Mouse (Mus musculus): Measurements from ENCODE around the gene Diaph3. TPM values are rescaled to one million over a fixed set of nuclear protein-coding genes. Genes with fewer than 3 reads are reported as not detected.
"Not testable (repeated sequence)": the region's sequence is repeated elsewhere in the genome, so short reads cannot be mapped to it uniquely, and the experiment has no call there.

The Diaph3 gene
- polyA plus RNA-seq, 1 experiment from 2014 or later = 13.3 TPM

DNA sequence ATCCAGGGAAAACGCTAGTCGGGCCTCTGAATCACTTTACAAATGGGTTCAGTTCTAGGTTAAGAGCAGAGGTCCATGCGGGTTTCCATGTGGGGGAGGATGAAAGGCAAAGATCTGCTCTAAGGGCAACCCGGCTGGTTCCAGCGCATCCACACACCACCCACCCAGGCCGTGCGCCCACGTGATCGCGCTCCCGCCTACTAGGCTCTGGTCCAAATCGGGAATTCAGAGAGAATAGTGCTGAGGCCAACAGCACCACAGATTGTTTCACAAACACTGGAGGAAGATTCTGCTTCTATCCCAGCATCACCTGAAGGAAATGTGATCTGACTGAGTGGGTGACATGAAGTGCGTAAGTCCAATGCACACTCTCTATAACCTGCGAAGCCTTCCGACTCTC is 17.9 kb downstream of the Diaph3 start:
- WGBS = 91% methylated on average over 15 of the region's 15 CpGs
- Histone ChIP-seq H3K9ac (no peak overlapping the region), H3K27ac (no peak overlapping the region), H3K4me1 (0 out of 2 replicates have a peak, but pooled peaks cover 8% of the 10 kb centered on the region), H3K27me3 (no peaks in the 10 kb centered on the region), H3K36me3 (no peaks in the 10 kb centered on the region), H3K4me2 (replicated peaks) (no peak overlapping the region), H3K4me3 (no peak overlapping the region), H3K9me3 (no peaks in the 10 kb centered on the region)
- no peak for ATAC-seq (ENCODE audit: insufficient number of reproducible peaks, insufficient read depth, low FRiP score, low TSS enrichment)

DNA sequence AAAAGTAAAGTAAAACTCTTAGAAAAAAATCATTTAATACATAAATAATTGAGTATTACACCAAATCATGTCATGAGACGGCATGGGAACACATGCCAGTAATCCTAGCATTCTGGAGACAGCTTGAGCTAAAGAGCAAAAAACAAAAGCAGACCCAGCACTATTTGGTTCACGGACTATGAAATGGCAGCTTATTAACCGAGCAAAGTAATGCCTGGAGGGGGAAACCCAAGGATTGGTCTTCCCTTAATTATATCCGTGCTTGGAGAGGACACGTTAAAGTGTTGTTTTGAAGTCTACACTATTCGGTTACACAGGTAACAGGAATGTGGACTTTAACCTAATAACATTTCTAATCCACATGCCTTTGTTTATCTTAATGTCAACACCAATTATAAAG is 19.2 kb downstream of the Diaph3 start:
- Histone ChIP-seq H3K9me3 (no peaks in the 10 kb centered on the region), H3K27ac (no peak overlapping the region), H3K9ac (no peak overlapping the region), H3K4me3 (no peak overlapping the region), H3K36me3 (no peaks in the 10 kb centered on the region), H3K4me1 (0 out of 2 replicates have a peak, but pooled peaks cover 8% of the 10 kb centered on the region), H3K4me2 (replicated peaks) (no peak overlapping the region), H3K27me3 (no peaks in the 10 kb centered on the region)
- ATAC-seq (ENCODE audit: insufficient number of reproducible peaks, insufficient read depth, low FRiP score, low TSS enrichment) = no peak
- WGBS = 23% methylated on average over 6 of the region's 6 CpGs

DNA sequence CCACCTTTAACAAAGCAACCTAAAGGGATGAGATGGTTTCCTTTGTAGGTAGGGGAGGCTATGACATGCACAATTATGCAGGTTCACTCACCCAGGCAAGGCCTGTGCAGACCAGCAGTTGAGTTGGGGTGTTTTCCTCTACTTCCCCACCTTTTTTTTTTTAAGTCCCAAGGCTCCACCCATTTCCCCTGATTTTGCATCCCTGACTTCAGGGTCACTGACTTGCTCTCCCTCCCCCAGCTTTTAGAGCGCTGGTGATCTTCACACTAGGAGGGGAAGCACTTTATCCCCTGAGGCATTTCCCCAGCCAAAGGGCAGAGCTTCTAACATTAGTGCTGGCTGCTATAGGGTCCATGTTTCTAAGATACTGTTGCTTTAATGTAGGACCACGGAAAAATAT is 30.4 kb downstream of the Diaph3 start:
- H3K27ac ChIP-seq = no peak overlapping the region
- no peaks in the 10 kb centered on the region for H3K27me3 ChIP-seq
- H3K4me1 ChIP-seq = no peaks in the 10 kb centered on the region
- no peak overlapping the region for H3K4me2 ChIP-seq (replicated peaks)
- H3K36me3 ChIP-seq = no peaks in the 10 kb centered on the region
- 10% methylated on average over 2 of the region's 2 CpGs for WGBS
- no peak for ATAC-seq (ENCODE audit: insufficient number of reproducible peaks, insufficient read depth, low FRiP score, low TSS enrichment)
- no peak overlapping the region for H3K4me3 ChIP-seq
- no peak overlapping the region for H3K9ac ChIP-seq
- H3K9me3 ChIP-seq = no peaks in the 10 kb centered on the region

DNA sequence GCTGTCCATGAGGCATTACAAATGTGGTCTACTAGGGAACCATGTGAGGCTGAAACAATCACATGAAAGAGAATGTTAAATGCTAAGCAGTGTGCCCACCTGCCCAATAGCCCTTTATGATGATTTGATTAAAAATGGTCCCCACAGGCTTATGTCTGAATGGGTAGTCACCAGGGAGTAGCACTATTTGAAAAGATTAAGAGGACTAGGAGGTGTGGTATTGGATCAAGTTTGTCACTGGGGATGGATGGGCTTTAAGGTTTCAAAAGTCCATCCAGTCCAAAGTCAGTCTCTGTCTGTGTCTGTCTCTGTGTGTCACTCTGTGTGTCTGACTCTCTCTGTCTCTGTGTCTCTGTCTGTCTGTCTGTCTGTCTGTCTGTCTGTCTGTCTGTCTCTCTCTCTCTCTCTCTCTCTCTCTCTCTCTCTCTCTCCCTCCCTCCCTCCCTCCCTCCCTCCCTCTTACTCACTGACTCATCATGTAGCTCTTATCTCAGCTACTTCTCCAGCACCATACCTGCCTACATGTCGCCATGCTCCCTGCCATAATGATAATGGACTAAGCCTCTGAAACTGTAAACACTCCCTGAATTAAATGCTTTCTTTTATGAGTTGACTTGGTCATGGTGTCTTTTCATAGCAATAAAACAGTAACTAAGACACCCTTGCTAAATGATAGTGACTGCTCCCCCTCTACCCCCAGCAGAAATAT is 41.5 kb downstream of the Diaph3 start:
- no peaks in the 10 kb centered on the region for H3K36me3 ChIP-seq
- no peak overlapping the region for H3K9ac ChIP-seq
- H3K9me3 ChIP-seq = no peaks in the 10 kb centered on the region
- 85% methylated on average over 1 of the region's 1 CpGs for WGBS
- no peak for ATAC-seq (ENCODE audit: insufficient number of reproducible peaks, insufficient read depth, low FRiP score, low TSS enrichment)
- H3K4me2 ChIP-seq (replicated peaks) = no peak overlapping the region
- no peak overlapping the region for H3K4me3 ChIP-seq
- no peaks in the 10 kb centered on the region for H3K27me3 ChIP-seq
- no peak overlapping the region for H3K27ac ChIP-seq
- no peaks in the 10 kb centered on the region for H3K4me1 ChIP-seq

DNA sequence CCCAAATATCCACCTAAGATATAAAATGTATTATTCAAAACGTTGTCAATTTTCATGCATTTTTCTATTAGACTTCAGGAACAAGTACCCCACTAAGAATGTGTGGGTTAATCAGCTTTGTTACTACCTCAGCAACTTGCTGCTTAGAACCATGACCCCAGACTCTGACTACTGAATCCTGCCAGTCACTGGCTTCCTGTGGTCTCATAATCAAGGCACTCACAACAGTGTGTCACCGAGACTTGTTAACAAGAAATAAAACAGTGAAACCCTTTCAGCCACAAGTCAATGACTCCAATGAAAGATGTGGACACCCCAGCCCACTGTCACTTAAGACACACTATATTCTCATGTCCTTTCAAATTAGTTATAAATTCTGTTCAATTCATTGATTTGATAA is 42.9 kb downstream of the Diaph3 start:
- Histone ChIP-seq H3K4me3 (no peak overlapping the region), H3K9ac (no peak overlapping the region)
- no peak for ATAC-seq (ENCODE audit: insufficient number of reproducible peaks, insufficient read depth, low FRiP score, low TSS enrichment)

DNA sequence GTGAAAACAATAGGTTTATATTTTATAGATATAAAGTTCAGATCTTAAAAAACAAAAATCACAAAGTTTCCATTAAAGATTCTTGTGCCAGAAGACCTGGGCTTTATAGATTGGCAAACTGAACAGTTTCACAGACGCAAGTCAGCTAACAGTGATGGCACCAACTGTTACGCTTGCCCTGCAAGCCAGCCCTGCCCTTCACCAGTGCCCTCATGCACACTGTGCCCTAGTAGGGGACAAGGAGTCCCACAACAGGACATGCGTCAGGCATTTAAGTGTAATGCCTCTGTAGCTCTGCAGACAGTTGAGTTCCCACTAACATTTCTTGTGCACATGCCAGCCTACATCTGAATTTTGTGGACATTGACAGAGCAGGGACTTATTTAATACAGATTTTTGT is 49.5 kb downstream of the Diaph3 start:
- Histone ChIP-seq H3K27me3 (no peaks in the 10 kb centered on the region), H3K4me1 (no peaks in the 10 kb centered on the region), H3K36me3 (no peaks in the 10 kb centered on the region), H3K27ac (no peak overlapping the region), H3K4me2 (replicated peaks) (no peak overlapping the region), H3K4me3 (no peak overlapping the region), H3K9ac (no peak overlapping the region), H3K9me3 (no peaks in the 10 kb centered on the region)
- no peak for ATAC-seq (ENCODE audit: insufficient number of reproducible peaks, insufficient read depth, low FRiP score, low TSS enrichment)
- 94% methylated on average over 3 of the region's 3 CpGs for WGBS

More for the DNA sequence above, 42.9 kb downstream of the Diaph3 start:
- H3K27me3 ChIP-seq = no peaks in the 10 kb centered on the region
- WGBS = 78% methylated on average over 2 of the region's 2 CpGs
- no peak overlapping the region for H3K27ac ChIP-seq
- no peaks in the 10 kb centered on the region for H3K9me3 ChIP-seq
- no peak overlapping the region for H3K4me2 ChIP-seq (replicated peaks)
- no peaks in the 10 kb centered on the region for H3K4me1 ChIP-seq
- no peaks in the 10 kb centered on the region for H3K36me3 ChIP-seq

DNA sequence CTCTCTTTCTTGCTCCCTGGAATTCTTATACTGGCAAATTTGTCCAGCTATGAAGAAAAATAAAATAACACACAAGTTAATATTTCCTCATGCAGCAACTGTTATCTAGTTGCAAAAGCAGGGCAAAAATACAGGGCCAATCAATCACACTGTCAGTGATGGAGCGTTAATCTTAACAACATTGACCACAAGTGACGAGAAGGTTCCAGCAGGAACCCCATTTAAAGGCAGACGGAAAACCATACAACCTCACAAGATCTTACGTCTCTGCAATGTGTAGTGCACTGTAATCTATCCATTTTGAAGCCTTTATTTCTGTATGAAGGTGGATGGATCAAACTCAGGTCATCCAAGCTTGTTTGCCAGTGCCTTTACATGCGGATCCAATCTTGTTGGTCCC is 49.9 kb downstream of the Diaph3 start:
- Histone ChIP-seq H3K9ac (no peak overlapping the region), H3K9me3 (no peaks in the 10 kb centered on the region), H3K4me3 (no peak overlapping the region), H3K27ac (no peak overlapping the region), H3K4me1 (no peaks in the 10 kb centered on the region), H3K27me3 (no peaks in the 10 kb centered on the region), H3K36me3 (no peaks in the 10 kb centered on the region), H3K4me2 (replicated peaks) (no peak overlapping the region)
- ATAC-seq (ENCODE audit: insufficient number of reproducible peaks, insufficient read depth, low FRiP score, low TSS enrichment) = no peak
- WGBS = 86% methylated on average over 5 of the region's 5 CpGs

DNA sequence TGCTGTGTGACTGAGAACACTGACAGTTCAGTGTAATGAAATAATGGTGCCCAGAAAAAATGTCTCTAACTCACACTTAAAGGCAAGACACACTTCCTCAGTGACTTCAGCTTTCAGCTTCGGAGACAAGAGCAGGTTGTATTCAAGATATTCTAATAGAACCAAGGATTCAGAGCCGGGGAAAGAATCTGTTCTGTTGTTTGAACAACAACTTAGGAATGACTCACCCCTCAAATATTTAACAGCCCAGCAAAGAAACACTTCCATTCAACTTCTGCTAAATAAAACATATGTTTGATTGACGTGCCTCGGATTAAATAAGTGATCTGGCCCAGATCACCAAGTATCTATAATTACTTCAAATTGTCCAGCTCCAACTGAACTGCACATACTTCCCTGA is 52.1 kb downstream of the Diaph3 start:
- 79% methylated on average over 4 of the region's 4 CpGs for WGBS
- no peak for ATAC-seq (ENCODE audit: insufficient number of reproducible peaks, insufficient read depth, low FRiP score, low TSS enrichment)
- H3K4me2 ChIP-seq (replicated peaks) = no peak overlapping the region

DNA sequence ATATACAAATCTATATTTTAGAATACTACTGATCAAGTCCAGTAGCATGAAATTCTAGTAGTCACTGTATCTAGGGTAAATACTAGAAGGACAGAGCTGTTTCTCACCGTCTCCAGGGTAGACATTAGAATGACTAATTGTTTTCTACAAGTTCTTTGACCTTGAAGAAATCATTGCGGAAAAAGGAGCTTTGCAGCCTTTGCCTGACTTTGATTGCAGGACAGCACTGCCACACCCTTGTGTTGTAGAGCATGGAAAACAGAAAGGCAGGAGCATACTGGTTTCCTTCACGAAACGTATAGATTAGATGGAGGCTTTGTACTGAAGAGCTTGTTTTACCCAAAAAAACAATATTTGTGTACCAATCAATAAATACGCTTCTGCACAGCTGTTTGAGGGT is 52.6 kb downstream of the Diaph3 start:
- H3K4me3 ChIP-seq = no peak overlapping the region
- WGBS = 85% methylated on average over 5 of the region's 5 CpGs
- no peak for ATAC-seq (ENCODE audit: insufficient number of reproducible peaks, insufficient read depth, low FRiP score, low TSS enrichment)
- H3K4me2 ChIP-seq (replicated peaks) = no peak overlapping the region
- H3K9me3 ChIP-seq = no peaks in the 10 kb centered on the region
- H3K27me3 ChIP-seq = no peaks in the 10 kb centered on the region
- no peaks in the 10 kb centered on the region for H3K4me1 ChIP-seq
- no peak overlapping the region for H3K9ac ChIP-seq
- H3K36me3 ChIP-seq = no peaks in the 10 kb centered on the region
- H3K27ac ChIP-seq = no peak overlapping the region

More for the DNA sequence above, 52.1 kb downstream of the Diaph3 start:
- Histone ChIP-seq H3K27ac (no peak overlapping the region), H3K4me3 (no peak overlapping the region), H3K9me3 (no peaks in the 10 kb centered on the region), H3K4me1 (no peaks in the 10 kb centered on the region), H3K27me3 (no peaks in the 10 kb centered on the region), H3K36me3 (no peaks in the 10 kb centered on the region), H3K9ac (no peak overlapping the region)

DNA sequence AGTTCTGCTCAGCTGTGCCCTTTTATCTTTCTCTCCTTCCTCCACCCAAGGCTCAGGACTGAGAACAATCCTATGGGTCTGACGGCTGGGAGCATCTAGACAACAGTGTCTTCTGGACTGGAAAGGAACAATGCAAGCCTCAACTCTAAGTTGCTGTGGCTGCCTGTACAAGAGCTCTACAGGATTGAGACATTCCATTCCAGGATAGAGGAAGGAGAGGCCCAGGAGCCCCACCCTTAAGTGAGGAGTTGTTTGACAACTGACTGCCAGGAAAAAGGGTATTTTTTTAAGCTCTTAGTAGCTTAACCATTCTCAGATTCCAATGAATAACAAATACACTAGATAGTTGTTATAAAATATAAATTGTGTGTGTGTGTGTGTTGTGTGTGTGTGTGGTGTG is 53.0 kb downstream of the Diaph3 start:
- no peaks in the 10 kb centered on the region for H3K36me3 ChIP-seq
- no peaks in the 10 kb centered on the region for H3K4me1 ChIP-seq
- H3K9me3 ChIP-seq = no peaks in the 10 kb centered on the region
- H3K27me3 ChIP-seq = no peaks in the 10 kb centered on the region
- no peak overlapping the region for H3K27ac ChIP-seq
- 82% methylated on average over 1 of the region's 1 CpGs for WGBS
- no peak overlapping the region for H3K9ac ChIP-seq
- H3K4me2 ChIP-seq (replicated peaks) = no peak overlapping the region
- ATAC-seq (ENCODE audit: insufficient number of reproducible peaks, insufficient read depth, low FRiP score, low TSS enrichment) = no peak
- H3K4me3 ChIP-seq = no peak overlapping the region

DNA sequence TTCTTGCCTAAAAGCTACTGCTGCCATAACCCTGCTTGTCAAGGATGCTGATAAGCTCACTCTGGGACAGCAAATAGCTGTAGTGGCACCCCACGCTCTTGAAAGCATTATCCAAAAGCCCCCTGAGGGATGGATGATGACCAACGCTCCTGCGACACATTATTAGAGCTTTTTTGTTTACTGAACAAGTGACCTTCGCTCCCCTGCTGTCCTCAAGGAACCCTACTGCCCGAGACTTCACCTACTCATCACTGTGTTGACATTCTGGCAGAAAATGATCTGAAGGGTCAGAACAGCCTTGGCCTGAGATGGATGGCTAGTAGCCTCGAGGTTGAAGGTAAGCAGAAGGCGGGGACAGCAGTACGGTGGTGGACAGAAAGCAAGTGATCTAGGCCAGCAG is 56.1 kb downstream of the Diaph3 start:
- not testable (repeated sequence) for H3K36me3 ChIP-seq; H3K9me3 ChIP-seq; ATAC-seq (ENCODE audit: insufficient number of reproducible peaks, insufficient read depth, low FRiP score, low TSS enrichment); H3K4me3 ChIP-seq; H3K9ac ChIP-seq; H3K4me1 ChIP-seq; H3K27ac ChIP-seq; H3K27me3 ChIP-seq; H3K4me2 ChIP-seq (replicated peaks)
- WGBS = 67% methylated on average over 8 of the region's 8 CpGs

DNA sequence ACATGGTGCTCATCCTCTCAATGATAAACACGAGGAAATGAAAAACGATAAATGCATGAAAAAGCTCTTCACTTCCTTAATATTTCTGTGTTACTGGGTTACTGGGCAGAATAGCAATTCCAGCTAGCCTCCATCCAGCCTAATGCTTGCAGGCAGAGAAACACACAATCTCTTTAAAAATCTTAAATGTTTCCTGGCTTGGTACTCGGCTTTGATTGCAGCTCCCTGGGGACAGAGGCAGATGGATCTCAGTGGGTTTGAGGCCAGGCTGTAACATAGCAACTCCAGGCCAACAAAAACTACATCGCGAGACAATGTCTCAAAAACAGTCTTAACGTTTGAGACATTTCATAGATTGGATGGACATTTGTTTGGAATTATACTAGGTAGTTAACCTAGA is 57.1 kb downstream of the Diaph3 start:
- 64% methylated on average over 6 of the region's 6 CpGs for WGBS
- H3K4me1 ChIP-seq = no peaks in the 10 kb centered on the region
- no peaks in the 10 kb centered on the region for H3K9me3 ChIP-seq
- no peaks in the 10 kb centered on the region for H3K36me3 ChIP-seq
- no peaks in the 10 kb centered on the region for H3K27me3 ChIP-seq
- no peak overlapping the region for H3K27ac ChIP-seq
- H3K4me2 ChIP-seq (replicated peaks) = no peak overlapping the region
- H3K4me3 ChIP-seq = no peak overlapping the region
- no peak for ATAC-seq (ENCODE audit: insufficient number of reproducible peaks, insufficient read depth, low FRiP score, low TSS enrichment)
- H3K9ac ChIP-seq = no peak overlapping the region

DNA sequence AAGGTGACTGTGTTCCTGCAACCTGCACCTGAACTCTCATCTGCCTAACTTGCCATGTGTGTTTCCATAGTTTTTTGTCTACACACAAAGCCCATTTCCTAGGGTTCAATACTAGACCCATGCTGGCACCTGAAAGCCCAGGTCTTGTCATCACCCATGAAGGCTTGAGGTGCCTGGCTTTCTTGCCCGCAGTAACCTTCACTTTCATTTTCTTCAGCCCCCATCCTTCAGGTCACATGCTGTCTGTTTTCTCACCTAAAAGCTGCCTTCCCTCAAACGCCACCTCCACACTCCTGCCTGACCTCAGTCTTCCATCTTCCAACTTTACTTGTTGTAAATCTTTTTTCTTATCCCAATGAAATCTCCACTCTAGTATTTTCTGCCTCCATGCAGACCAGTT is 61.3 kb downstream of the Diaph3 start:
- 95% methylated on average over 2 of the region's 2 CpGs for WGBS
- no peak overlapping the region for H3K4me2 ChIP-seq (replicated peaks)

More for the DNA sequence above, 61.3 kb downstream of the Diaph3 start:
- no peak overlapping the region for H3K27ac ChIP-seq
- H3K9ac ChIP-seq = no peak overlapping the region
- no peak for ATAC-seq (ENCODE audit: insufficient number of reproducible peaks, insufficient read depth, low FRiP score, low TSS enrichment)
- no peak overlapping the region for H3K4me3 ChIP-seq
- no peaks in the 10 kb centered on the region for H3K4me1 ChIP-seq
- H3K27me3 ChIP-seq = no peaks in the 10 kb centered on the region
- no peaks in the 10 kb centered on the region for H3K36me3 ChIP-seq
- no peaks in the 10 kb centered on the region for H3K9me3 ChIP-seq

Measured in embryonic facial prominence, embryonic 12.5 days (tissue).